Mouse (Mus musculus): ENCODE data around the gene Sub1.

Gene Sub1

GRCm38 (mm10) chr15:11966367-11966766, 30.4 kb downstream of the Sub1 start:
- peak; percentile 41 for DNase-seq (ENCODE audit: low read depth, low spot score)

- no peak for DNase-seq (ENCODE audit: low read depth, low spot score)
Measured at GRCm38 (mm10) chr15:11965201-11965845, 31.5 kb downstream of the Sub1 start.

- no peak for DNase-seq (ENCODE audit: low read depth, low spot score)
Measured at GRCm38 (mm10) chr15:11963791-11964525, 32.8 kb downstream of the Sub1 start.

- peak; percentile 25 for DNase-seq (ENCODE audit: low read depth, low spot score)
Measured at GRCm38 (mm10) chr15:11959716-11960115, 37.1 kb downstream of the Sub1 start.

- DNase-seq (ENCODE audit: low read depth, low spot score), result no peak
Measured at GRCm38 (mm10) chr15:11956129-11956528, 40.7 kb downstream of the Sub1 start.

GRCm38 (mm10) chr15:11954190-11954589, 42.6 kb downstream of the Sub1 start:
- DNase-seq (ENCODE audit: low read depth, low spot score), result no peak

GRCm38 (mm10) chr15:11952159-11952558, 44.6 kb downstream of the Sub1 start:
- DNase-seq (ENCODE audit: low read depth, low spot score), result no peak

GRCm38 (mm10) chr15:11951181-11951580, 45.6 kb downstream of the Sub1 start:
- no peak for DNase-seq (ENCODE audit: low read depth, low spot score)

GRCm38 (mm10) chr15:11950144-11950543, 46.6 kb downstream of the Sub1 start:
- no peak for DNase-seq (ENCODE audit: low read depth, low spot score)

GRCm38 (mm10) chr15:11949490-11949889, 47.3 kb downstream of the Sub1 start:
- no peak for DNase-seq (ENCODE audit: low read depth, low spot score)

GRCm38 (mm10) chr15:11940855-11941254, 55.9 kb downstream of the Sub1 start:
- no peak for DNase-seq (ENCODE audit: low read depth, low spot score)

All from brain, adult 2 months (tissue).